Mouse (Mus musculus): ENCODE data around the gene Mtrex.

Mtrex gene

GRCm38 (mm10) chr13:112870039-112870690 is 57.0 kb downstream of the Mtrex start:
- DNase-seq (ENCODE audit: extremely low spot score) = no peak

GRCm38 (mm10) chr13:112867381-112867780 is 59.8 kb downstream of the Mtrex start:
- no peak for DNase-seq (ENCODE audit: extremely low spot score)

- DNase-seq (ENCODE audit: extremely low spot score) = no peak
These were observed 60.4 kb downstream of the Mtrex start for GRCm38 (mm10) chr13:112866782-112867181.

- no peak for DNase-seq (ENCODE audit: extremely low spot score)
These were observed 64.1 kb downstream of the Mtrex start for GRCm38 (mm10) chr13:112862978-112863677.

- DNase-seq (ENCODE audit: extremely low spot score) = no peak
These were observed 64.9 kb downstream of the Mtrex start for GRCm38 (mm10) chr13:112862342-112862741.

GRCm38 (mm10) chr13:112861825-112862306 is 65.3 kb downstream of the Mtrex start:
- DNase-seq (ENCODE audit: extremely low spot score) = no peak

GRCm38 (mm10) chr13:112860911-112861310 is 66.3 kb downstream of the Mtrex start:
- DNase-seq (ENCODE audit: extremely low spot score) = no peak

GRCm38 (mm10) chr13:112860370-112860769 is 66.8 kb downstream of the Mtrex start:
- no peak for DNase-seq (ENCODE audit: extremely low spot score)

GRCm38 (mm10) chr13:112859574-112860134 is 67.5 kb downstream of the Mtrex start:
- DNase-seq (ENCODE audit: extremely low spot score) = no peak

GRCm38 (mm10) chr13:112857921-112858320 is 69.3 kb downstream of the Mtrex start:
- DNase-seq (ENCODE audit: extremely low spot score) = no peak

GRCm38 (mm10) chr13:112854402-112854801 is 72.8 kb downstream of the Mtrex start:
- DNase-seq (ENCODE audit: extremely low spot score) = no peak

- DNase-seq (ENCODE audit: extremely low spot score) = no peak
These were observed 73.4 kb downstream of the Mtrex start for GRCm38 (mm10) chr13:112853710-112854316.

GRCm38 (mm10) chr13:112845931-112846330 is 81.3 kb downstream of the Mtrex start:
- DNase-seq (ENCODE audit: extremely low spot score) = no peak

- no peak for DNase-seq (ENCODE audit: extremely low spot score)
These were observed 86.7 kb downstream of the Mtrex start for GRCm38 (mm10) chr13:112840241-112841087.

GRCm38 (mm10) chr13:112838562-112839232 is 88.5 kb downstream of the Mtrex start:
- DNase-seq (ENCODE audit: extremely low spot score) = no peak

- no peak for DNase-seq (ENCODE audit: extremely low spot score)
These were observed 89.5 kb downstream of the Mtrex start for GRCm38 (mm10) chr13:112837621-112838155.

GRCm38 (mm10) chr13:112836951-112837350 is 90.2 kb downstream of the Mtrex start:
- no peak for DNase-seq (ENCODE audit: extremely low spot score)

GRCm38 (mm10) chr13:112835113-112835512 is 92.1 kb downstream of the Mtrex start:
- peak; percentile 25 for DNase-seq (ENCODE audit: extremely low spot score)

GRCm38 (mm10) chr13:112833895-112834263 is 93.3 kb downstream of the Mtrex start:
- DNase-seq (ENCODE audit: extremely low spot score) = no peak

- DNase-seq (ENCODE audit: extremely low spot score) = no peak
These were observed 93.8 kb downstream of the Mtrex start for GRCm38 (mm10) chr13:112833253-112833894.
